Mouse (Mus musculus): Measurements from ENCODE around the gene Olfr140.

Gene Olfr140

DNA sequence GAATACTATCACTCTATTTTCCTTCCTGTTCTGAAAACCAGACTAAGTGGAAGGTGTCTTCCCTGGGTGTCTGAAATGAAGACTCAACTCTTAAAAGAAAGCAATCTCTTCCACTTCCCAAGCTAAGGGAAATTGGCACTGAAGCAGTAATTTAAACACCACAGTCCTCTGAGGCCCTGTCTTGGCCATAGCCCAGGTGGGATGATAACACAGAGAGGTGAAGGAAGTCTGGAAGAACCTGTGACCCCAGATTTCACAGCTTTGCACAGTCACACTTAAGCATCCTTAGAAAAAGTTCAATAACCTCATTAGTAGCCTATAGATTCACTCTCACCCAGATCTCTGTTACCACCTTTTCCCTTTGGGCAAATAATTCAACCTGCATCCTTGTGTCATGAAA, at the start of gene Olfr140:
Gene Olfr140, minus strand, starts transcription at position 101 of the 400 bp plus-strand sequence.
- in situ Hi-C loops (cut with MboI; ENCODE audit: unreplicated experiment in 2 of 2), result no loop called here

DNA sequence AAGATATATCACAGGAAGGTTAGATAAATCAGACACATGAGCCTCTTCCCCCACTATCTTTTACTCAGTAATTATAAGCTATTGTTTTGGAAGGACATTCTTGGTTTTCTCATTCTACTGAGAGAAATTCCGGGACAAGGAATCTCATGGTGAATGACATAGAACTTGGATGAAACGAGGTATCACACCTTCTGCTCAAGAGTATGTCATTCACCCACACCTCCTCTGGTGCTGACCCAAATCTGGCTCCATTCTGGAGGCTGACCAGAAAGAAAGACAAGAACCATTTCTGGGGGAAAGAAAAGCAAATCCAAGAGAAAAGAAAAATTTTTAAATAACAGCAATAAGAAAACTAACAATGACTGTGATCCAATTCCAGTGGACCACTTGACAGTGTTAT, 6.7 kb upstream of the Olfr140 start:
- in situ Hi-C loops (cut with MboI; ENCODE audit: unreplicated experiment in 2 of 2), result no loop called here

DNA sequence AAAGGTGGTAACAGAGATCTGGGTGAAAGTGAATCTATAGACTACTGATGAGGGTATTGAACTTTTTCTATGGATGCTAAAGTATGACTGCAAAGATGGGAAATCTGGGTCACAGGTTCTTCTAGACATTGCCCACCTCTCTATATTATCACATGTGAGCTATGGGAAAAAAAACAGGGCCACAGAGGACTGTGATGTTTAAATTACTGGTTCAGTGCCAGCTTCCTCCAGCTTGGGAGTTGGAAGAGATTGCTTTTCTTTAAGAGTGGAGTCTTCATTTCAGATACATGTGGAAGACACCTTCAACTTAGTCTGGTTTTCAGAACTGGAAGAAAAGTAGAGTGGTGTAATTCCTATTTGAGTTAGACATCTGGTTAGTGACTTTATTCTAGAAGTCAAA, 28.4 kb downstream of the Olfr140 start, which contains the start of gene Olfr1265:
Gene Olfr1265, plus strand, starts transcription at position 301 of the 400 bp plus-strand sequence.
- in situ Hi-C loops (cut with MboI; ENCODE audit: unreplicated experiment in 2 of 2), result no loop called here

DNA sequence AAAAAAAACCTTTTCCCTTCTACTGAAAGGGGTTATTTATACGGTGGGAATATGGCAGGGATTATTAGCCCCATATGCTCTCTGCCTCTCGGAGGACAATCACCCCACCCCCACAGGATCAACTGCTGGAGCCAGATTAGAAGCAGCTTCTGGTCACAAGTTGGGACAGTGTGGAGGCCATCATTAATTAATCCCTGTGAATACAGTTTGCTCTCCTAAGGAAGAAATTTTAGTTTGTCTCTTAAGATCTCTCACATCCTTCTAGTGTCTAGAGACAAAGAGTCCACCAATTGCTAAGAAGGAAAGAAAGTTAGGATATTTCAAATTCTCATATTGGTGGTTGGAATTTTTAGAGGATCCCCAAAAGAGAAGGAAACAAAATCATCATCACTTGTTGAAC, 37.9 kb downstream of the Olfr140 start, which contains the start of gene Olfr1264:
Gene Olfr1264, minus strand, starts transcription at position 101 of the 400 bp plus-strand sequence.
- in situ Hi-C loops (cut with MboI; ENCODE audit: unreplicated experiment in 2 of 2), result no loop called here

DNA sequence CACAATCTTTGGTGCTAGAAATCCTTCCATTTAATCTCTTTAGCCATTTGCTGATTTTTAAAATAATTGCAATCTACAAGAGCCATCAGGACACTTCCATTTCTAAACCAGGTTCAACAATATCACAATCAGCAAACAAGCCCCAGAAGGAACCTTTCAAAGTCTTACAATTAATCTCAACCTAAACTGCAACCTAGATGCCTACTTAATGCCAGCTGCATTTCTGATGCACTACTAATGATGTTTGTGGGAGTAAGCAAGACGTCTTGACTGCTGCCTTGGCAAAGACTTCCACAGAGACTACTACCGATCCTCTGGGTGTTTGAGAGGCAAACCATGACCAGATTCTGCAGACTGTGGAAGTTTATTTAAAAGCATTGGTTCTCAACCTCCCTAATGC, 51.6 kb downstream of the Olfr140 start, which contains the start of gene Olfr1263:
Gene Olfr1263, plus strand, starts transcription at position 301 of the 400 bp plus-strand sequence.
- in situ Hi-C loops (cut with MboI; ENCODE audit: unreplicated experiment in 2 of 2), result no loop called here

DNA sequence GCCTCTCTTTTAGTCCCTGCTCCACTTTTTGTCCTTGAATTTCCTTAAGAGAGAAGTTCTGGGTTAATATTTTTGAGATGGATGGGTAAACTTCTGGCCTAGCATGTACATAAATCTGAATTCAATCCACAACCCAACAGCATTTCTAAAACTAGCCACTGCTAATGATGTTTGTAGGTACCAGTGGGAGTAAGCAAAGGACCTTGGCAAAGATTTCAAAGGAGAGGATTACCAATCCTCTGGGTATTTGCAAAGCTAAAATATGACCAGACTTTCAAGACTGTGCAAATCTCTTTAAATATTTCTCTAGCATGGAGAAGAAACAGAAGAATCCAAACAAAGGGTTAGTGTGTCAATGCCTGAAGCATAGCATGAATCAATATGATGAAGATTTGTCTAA, 63.5 kb downstream of the Olfr140 start, which contains the start of gene Olfr1262:
Gene Olfr1262, plus strand, starts transcription at position 301 of the 400 bp plus-strand sequence.
- in situ Hi-C loops (cut with MboI; ENCODE audit: unreplicated experiment in 2 of 2), result no loop called here
